Mouse (Mus musculus): ENCODE results near the gene Olfr1410.

Olfr1410 gene

GRCm38 (mm10) chr1:92638181-92638580 lies 32.6 kb downstream of the Olfr1410 start:
- in situ Hi-C loops (cut with MboI), result loop anchor here (25.0 kb wide), 1 partner anchor 1101 kb away; the partner anchor contains the start of gene Asb1

GRCm38 (mm10) chr1:92638736-92639135 lies 33.2 kb downstream of the Olfr1410 start:
- in situ Hi-C loops (cut with MboI), result loop anchor here (25.0 kb wide), 1 partner anchor 1101 kb away; the partner anchor contains the start of gene Asb1

- in situ Hi-C loops (cut with MboI), result loop anchor here (10.0 to 25.0 kb wide), 2 partner anchors 166 to 1103 kb away; partner anchors contain the start of genes Asb1 and Ndufa10
These were observed 34.8 kb downstream of the Olfr1410 start for GRCm38 (mm10) chr1:92640393-92640792.

GRCm38 (mm10) chr1:92641514-92642272 lies 36.1 kb downstream of the Olfr1410 start, which contains the start of gene Cops9:
Cops9 (minus strand) TSS chr1:92641985.
- in situ Hi-C loops (cut with MboI), result loop anchor here (10.0 to 25.0 kb wide), 2 partner anchors 167 to 1104 kb away; partner anchors contain the start of genes Asb1 and Ndufa10

GRCm38 (mm10) chr1:92643691-92644090 lies 38.1 kb downstream of the Olfr1410 start:
- in situ Hi-C loops (cut with MboI), result loop anchor here (10.0 to 25.0 kb wide), 2 partner anchors 169 to 1106 kb away; partner anchors contain the start of genes Asb1 and Ndufa10

- in situ Hi-C loops (cut with MboI), result loop anchor here (10.0 to 25.0 kb wide), 2 partner anchors 170 to 1108 kb away; partner anchors contain the start of genes Asb1 and Ndufa10
These were observed 39.3 kb downstream of the Olfr1410 start for GRCm38 (mm10) chr1:92644916-92645315.

- in situ Hi-C loops (cut with MboI), result loop anchor here (10.0 to 25.0 kb wide), 2 partner anchors 171 to 1109 kb away; partner anchors contain the start of genes Asb1 and Ndufa10
These were observed 40.5 kb downstream of the Olfr1410 start for GRCm38 (mm10) chr1:92646111-92646510.

- in situ Hi-C loops (cut with MboI), result loop anchor here (10.0 to 25.0 kb wide), 2 partner anchors 172 to 1109 kb away; partner anchors contain the start of genes Asb1 and Ndufa10
These were observed 41.0 kb downstream of the Olfr1410 start for GRCm38 (mm10) chr1:92646601-92647000.

GRCm38 (mm10) chr1:92647026-92647425 lies 41.4 kb downstream of the Olfr1410 start:
- in situ Hi-C loops (cut with MboI), result loop anchor here (10.0 to 25.0 kb wide), 2 partner anchors 172 to 1110 kb away; partner anchors contain the start of genes Asb1 and Ndufa10

GRCm38 (mm10) chr1:92647752-92648151 lies 42.2 kb downstream of the Olfr1410 start:
- in situ Hi-C loops (cut with MboI), result loop anchor here (10.0 to 25.0 kb wide), 2 partner anchors 173 to 1110 kb away; partner anchors contain the start of genes Asb1 and Ndufa10

- in situ Hi-C loops (cut with MboI), result loop anchor here (10.0 to 25.0 kb wide), 2 partner anchors 173 to 1111 kb away; partner anchors contain the start of genes Asb1 and Ndufa10
These were observed 42.6 kb downstream of the Olfr1410 start for GRCm38 (mm10) chr1:92648197-92648596.

GRCm38 (mm10) chr1:92648673-92649072 lies 43.1 kb downstream of the Olfr1410 start, which contains the start of gene Otos:
Otos (minus strand) TSS chr1:92648841.
- in situ Hi-C loops (cut with MboI), result loop anchor here (10.0 to 25.0 kb wide), 2 partner anchors 174 to 1111 kb away; partner anchors contain the start of genes Asb1 and Ndufa10

- in situ Hi-C loops (cut with MboI), result no loop called here
These were observed 45.9 kb downstream of the Olfr1410 start for GRCm38 (mm10) chr1:92651467-92651866.

GRCm38 (mm10) chr1:92653179-92653578 lies 47.6 kb downstream of the Olfr1410 start:
- in situ Hi-C loops (cut with MboI), result no loop called here

- in situ Hi-C loops (cut with MboI), result no loop called here
These were observed 49.1 kb downstream of the Olfr1410 start for GRCm38 (mm10) chr1:92654676-92655075.

GRCm38 (mm10) chr1:92657025-92657820 lies 51.6 kb downstream of the Olfr1410 start:
- in situ Hi-C loops (cut with MboI), result no loop called here

- in situ Hi-C loops (cut with MboI), result no loop called here
These were observed 53.8 kb downstream of the Olfr1410 start for GRCm38 (mm10) chr1:92659392-92659791.

Data from mature B cell (primary cell).